Mouse (Mus musculus): ENCODE measurements around the gene Tma16. TPM values are rescaled to one million over a fixed set of nuclear protein-coding genes. Genes with fewer than 3 reads are reported as not detected.

Tma16 gene
- 11.8 TPM for polyA plus RNA-seq (2017; shearing (Covaris generic))

GRCm38 (mm10) chr8:66486084-66486763 is at the start of gene Tma16:
Gene Tma16 (minus strand): TSS chr8:66486530.

GRCm38 (mm10) chr8:66511537-66511936 is 25.2 kb upstream of the Tma16 start, which contains the start of gene Tktl2:
Gene Tktl2 (plus strand): TSS chr8:66511756.

Other genes starting within 250 kb of the Tma16 start
- gene Tktl2, start 25.2 kb upstream of the Tma16 start, polyA plus RNA-seq (2017; shearing (Covaris generic)) = not detected
- 0.15 TPM for gene Npy5r, start 201.6 kb upstream of the Tma16 start, polyA plus RNA-seq (2017; shearing (Covaris generic))
- gene Npy1r, start 210.7 kb upstream of the Tma16 start, polyA plus RNA-seq (2017; shearing (Covaris generic)) = not detected

Data from naive thymus-derived CD4-positive, alpha-beta T cell, adult 5 months (primary cell).